Mouse (Mus musculus): ENCODE measurements around the gene Scn9a. TPM values are rescaled to one million over a fixed set of nuclear protein-coding genes. Genes with fewer than 3 reads are reported as not detected.

Gene Scn9a
- total RNA-seq (2021) = not detected
- long read RNA-seq, experiment 1 = 0 reads
- long read RNA-seq, experiment 2 = 0 reads

DNA sequence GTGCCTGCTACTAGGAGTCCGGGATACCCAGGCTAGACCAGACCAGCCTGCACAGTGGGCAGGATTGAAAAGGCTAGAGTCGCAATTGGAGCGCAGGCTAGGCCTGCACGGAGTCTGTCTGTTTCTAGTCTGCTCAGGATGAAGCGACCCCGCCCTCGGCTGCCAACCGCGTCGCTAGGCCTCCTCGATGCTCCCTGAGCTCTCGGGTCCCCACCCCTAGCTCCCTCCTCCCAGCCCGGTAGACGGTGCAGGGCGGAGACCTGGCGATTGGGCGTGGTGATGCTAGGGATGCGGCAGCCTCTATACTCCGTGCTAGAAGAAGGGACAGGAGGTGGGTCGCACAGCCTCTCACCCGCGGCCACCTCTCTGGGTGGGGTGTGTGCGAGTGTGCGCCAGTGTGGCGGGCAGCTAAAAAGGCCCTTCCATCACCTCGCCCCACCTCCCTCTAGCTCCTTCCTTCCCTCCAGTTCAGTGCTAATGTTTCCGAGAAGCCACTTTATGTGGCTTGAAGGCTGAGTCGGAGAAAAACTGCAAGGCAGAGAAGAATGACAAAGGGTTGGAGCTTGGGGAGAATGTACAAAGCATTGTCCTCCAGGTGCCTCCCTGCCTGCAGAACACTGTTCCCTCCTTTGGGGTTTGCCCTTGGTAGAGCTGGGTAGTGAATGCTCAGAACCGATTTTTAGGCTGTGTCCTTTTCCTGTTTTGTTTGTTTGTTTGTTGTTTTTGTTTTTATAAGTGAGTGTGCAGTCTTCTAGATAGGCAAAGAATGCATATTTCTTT, at the start of gene Scn9a:
Gene Scn9a, minus strand, starts transcription at position 383 of the 780 bp plus-strand sequence.
- no peak for DNase-seq

DNA sequence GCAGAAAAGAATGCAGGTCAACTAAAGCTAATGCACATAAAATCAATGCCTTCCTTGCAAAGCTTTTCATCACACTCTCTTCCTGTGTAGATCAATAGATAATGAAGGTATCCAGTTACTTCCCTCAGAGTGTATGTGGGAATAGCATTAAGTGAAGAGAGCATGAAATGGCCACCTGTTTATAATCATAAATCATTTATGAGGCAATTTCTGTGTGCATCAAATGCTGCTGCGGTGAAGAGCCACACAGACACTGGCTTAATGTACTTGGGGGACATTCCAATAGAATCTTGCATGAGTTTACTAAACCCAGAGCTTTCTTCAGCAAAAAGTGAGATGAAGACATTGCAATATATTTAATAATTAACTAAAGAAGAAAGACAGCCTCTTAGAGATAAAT, 27.2 kb upstream of the Scn9a start:
- no peak for DNase-seq

DNA sequence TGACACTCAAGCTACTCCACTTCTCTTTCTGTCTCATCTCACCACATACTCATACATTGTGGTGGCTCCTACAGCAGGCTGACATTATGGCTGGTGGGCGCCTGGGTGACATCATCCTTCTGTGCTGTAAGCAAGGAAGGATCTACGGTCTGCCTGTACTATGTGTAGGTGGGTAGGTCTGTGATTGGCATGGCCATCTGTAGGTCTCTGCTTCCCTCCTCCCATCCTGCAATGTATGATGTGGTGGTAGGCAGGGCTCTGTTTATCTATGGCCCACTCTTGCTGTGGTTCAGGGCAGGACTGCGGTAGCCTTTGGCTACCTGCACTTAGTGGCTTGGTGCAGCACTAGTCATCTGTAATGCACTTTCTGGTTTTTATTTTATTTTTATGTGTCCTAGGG, 21.7 kb upstream of the Scn9a start:
- DNase-seq = no peak

DNA sequence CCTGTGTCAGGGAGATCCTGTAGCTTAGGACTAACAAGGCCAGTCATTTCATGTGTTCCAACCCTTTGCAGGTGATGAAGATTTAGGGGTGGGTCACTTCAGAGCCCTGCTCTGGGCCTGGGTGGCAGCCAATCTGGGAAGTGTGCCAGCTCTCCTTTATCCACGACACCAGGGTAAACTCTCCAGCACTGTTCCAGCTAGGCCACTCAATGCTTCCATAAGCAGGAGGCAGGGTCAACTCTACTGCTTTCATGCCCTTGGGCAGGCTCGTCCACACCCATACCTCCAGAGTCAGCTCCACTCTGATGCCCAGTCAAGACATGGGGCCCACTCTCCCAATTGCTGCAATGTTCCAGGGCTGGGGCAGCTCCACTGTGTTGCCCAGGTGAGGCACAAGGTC, 20.7 kb upstream of the Scn9a start:
- peak in 1 of 2 experiments; percentile 0 for DNase-seq

DNA sequence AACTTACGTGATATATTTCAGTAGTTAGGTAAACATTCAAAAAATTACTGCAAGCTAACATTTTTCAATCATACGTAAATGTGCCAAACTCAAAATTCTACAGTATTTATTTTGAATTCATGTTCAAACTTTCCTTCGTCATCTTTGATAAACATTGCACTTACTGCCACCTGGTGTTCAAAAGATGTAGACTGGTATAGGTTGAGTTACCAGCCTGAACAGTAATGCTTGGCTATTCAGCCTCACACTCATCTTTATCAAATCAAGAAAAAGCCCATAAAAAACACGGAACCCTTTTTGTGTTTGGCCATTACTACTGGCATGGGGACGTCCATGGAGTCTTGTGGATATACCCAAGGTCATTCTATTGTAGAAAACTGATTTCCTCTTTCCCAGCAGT, 9.6 kb upstream of the Scn9a start:
- peak in 1 of 2 experiments; percentile 12 for DNase-seq

DNA sequence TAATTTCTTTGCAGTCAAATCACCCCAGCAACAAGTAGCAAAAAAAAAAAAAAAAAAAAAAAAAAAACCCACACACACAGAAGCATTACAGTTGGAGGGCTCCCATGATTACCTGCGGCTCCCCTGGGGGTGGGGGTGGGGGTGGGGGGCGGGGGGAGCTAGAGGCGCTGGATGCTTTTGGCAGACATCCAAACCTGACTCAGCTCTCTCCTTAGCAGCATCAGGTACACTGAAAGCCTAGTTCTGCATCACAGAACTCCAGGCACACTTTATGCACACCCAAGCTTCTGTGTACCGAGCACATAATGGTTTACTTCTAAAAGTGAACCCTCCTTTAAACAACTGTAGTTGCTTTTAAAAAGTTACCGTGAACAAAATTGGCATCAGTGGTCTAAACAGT, 2.0 kb downstream of the Scn9a start:
- no peak for DNase-seq

DNA sequence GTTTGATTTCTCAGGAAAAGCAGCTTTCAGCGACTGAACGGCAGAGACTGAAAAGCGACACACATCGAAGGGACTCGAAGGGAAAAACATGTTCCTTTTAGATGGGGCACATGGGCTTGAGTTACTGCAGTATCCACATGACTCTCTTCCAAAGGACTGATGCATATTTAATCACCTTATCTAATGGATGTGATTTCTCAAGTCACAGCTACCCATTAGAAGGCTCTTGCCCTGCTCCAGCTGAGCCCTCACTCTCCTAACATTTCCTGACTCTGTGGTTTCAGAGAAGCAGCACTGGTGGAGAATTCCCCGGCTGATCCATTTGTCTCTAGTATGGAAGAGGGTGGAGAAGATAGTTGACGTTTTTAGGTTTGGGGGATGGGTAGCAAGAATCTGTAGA, 23.7 kb downstream of the Scn9a start:
- no peak for DNase-seq

DNA sequence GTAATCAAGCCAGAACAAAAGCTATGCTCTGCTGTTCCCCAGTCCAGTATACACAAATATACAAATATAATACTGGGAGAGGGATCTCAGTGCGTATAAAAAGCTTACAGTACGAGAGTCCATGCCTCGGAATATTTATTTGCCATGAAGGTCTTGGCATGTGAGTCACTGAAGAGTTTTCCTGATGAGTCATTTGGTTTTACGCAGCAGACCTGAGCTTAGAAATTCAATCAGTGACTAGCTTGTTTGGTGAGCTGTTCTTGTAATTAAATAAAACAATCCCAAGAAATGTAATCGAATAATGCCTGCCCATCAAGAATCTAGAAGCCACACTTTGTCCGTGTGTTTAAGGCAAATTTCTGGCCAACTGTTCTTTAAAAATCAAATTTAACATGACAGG, 37.4 kb downstream of the Scn9a start:
- DNase-seq = no peak

DNA sequence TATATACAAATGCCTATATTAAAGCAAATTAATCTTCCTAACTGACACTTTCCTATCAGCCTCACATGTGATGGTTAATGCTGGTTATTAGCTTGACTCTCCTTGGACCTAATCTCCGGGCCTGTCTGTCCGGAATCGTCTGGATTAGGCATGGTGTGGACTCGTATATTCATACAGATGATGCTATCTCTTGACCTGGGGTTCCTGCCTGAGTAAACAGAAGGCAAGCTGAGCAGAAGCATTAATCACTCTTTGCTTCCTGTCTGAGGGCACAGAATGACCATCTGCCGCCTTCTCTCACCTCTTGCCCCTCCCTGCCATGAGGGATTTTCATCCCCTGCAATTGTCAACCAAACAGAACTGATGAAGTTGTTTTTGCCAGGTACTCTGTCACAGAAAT, 38.6 kb downstream of the Scn9a start:
- no peak for DNase-seq

DNA sequence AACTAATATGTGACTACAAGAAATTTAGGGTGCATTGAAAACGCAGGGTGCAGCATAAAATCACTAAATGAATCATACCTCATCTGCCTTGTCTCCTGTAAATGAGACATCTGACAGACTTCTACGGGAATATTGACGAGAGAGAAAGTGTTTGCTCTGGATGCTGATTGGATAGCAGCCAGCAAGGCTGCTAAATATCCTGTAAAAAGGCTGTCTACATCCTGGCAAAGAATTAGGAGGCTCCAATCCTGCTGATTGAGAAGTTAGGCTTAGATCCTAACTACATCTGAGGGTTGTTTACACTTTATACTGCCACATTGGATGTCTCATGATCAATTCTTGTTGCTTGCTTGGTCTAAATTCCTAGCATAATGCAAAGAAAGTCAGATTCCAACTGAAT, 44.6 kb downstream of the Scn9a start:
- DNase-seq = no peak

DNA sequence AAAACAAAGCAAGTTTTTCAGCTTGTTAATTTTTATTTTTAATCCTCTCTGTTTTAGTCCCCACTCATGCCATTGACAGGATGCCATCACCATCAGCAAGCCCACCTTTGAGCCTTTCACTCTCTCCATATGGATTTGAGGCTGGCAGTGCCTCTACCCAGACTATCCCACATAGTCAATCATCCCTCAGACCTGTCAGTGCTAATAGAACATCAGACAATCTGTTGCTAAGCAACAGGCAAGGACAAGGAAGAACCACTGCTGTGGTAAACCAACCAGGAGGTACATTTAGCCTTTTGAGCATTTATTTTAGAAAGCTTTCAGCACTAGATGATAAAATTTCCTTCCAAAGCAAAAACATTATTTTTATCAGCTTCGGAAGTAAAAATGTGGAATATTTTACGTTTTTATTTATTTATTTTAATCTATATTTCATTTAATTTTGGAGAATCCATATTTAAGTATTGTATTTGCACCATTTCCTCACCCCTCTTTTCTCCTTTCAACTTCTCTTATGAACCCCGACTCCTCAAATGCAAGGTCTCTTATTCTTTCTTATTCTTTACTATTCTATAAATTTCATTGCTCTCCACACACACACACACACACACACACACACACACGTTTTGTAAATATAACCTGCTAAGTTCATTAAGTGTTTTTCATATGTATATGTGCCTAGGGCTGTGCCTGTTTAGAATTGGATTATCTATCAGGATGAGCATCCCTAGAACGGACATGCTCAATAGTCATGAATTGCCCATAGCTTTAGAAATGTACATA, 54.5 kb downstream of the Scn9a start:
- no peak for DNase-seq

DNA sequence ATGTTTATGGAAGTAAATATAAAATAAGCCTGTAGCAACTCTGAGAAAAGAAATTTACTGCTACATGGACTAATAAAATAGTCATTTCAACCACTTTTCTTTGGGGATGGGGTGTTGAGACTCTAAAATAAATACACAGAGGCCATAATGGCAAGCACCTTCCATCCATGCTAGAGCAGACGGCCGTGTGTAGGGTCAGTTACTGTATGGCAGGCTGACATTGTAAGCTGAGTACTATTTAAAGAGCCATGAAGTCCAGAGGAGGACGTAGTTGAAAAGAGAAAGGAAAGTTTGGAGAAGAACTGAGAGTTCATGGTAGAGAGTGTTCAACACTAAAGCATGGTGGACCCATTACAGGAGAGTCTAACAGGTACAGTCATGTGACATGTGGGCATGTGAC, 86.5 kb downstream of the Scn9a start:
- no peak for DNase-seq

DNA sequence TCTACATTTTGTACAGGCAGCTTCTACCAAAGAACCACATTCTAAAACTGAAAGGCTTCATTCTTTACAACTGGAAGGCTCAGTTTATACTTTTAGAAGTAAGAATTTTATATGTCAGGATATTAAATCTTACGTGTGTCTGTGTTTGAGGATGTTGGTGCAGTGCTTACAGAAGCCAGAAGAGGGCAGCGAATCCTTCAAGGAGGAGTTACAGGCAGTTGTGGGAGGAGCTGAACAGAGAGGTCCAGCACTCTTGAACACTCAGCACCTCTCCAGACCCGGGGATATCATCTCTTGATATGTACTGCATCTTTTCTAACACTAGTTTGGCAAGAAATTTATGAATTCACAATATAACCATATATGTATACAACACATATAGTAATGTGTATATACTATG, 114.8 kb downstream of the Scn9a start:
- DNase-seq = no peak

DNA sequence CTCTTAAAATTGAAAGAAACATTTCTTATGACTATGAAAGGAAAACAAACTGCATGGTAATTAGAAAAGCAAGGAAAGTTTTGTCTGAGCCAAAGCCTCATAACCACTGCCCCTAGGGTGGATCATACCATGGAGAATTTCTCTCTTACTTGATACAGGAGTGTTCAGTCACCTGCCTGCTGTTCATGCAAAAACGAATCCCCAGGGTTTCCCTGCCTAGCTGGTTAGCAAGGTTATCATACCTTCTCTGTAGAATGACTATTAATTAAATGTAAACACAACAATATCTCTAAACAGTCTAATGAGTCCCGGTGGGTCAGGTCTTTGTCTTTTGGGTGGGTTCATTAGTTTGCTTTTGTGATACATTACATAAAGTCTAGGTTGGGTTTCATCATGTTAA, 123.3 kb downstream of the Scn9a start:
- DNase-seq = no peak

DNA sequence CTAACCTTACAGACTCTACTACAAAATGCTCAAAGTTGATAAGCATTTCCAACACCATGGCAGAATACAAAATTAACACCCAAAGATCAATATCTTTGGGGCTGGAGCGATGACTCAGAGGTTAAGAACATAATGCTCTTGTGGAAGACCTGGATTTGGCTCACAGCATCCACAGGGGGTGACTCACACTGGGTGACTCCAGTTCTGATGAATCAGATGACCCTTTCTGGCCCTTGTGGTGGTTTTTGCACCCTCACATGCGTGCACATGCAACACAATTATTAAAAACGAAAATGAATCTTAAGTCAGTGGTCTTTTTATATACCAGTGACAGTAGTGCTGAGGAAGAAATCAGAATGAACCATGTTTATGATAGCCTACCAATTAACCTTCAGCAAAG, 126.7 kb downstream of the Scn9a start:
- no peak for DNase-seq

DNA sequence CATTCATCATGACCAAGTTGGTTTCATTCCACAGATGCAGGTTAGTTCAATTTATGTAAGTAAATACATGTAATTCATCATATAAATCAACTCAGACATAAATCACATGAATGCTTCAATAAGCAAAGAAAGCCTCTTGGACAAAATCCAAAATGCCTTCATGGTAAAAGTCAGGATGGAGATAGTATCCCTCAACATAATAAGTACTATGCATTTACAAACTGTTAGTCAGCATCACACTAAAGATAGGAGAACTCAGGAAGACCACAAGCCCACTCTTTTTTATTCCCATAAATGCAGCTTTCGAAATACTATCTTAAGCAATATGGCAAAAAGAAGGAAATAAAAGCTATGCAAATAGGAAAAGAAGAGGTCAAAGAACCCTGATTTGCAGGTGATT, 127.1 kb downstream of the Scn9a start:
- no peak for DNase-seq

DNA sequence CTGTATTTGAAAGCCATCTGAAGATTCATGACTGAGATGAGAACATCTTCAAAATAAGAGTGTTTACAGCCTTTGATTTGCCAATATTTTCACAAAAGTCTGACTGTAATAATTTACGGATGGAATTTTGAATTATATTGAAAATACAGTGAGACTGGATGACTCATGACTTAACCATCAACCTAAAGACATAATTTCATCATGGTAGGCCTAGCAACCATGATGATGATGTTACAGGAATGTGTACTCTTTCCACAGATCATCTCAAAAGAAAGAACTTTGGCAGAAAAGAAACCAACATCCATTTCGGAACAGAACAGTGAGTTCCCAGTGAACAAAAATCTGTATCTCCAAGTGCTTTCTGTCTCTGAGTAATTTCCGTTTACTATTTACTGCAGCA, 132.6 kb downstream of the Scn9a start:
- no peak for DNase-seq

DNA sequence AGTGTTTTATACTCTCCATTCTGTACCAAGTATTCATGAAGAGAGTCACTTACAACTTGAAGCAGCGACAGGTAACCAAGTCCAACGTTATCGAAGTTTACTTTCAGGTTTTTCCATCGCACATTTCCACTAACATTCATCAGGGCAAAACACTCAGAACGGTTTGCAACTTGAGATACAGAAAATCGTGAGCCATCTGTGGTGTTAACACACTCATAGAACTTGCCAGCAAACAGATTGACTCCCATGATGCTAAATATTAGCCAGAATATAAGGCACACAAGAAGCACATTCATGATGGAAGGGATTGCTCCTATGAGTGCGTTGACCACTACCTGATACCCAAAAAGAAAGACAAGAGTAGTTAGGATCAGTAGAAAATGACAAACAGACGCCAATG, 140.2 kb downstream of the Scn9a start:
- no peak for DNase-seq

DNA sequence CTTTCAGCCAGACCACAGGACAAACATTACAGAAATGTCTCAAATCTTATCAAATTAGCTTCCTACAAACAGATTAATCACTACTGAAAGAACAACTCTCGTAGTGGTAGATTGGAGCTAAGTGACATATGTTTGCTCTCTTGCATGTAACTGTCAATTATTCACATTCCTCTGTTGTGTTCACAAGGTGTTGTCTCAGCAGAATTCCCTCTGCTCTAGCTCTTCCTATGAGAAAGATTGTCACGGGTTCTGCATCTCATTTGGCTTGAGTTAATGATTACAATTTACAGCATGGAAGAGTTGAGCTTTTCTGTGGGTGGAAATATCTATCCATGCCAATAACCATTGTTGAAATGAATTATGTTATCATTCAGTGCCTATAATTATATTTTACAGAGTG, 156.4 kb downstream of the Scn9a start:
- DNase-seq = no peak

DNA sequence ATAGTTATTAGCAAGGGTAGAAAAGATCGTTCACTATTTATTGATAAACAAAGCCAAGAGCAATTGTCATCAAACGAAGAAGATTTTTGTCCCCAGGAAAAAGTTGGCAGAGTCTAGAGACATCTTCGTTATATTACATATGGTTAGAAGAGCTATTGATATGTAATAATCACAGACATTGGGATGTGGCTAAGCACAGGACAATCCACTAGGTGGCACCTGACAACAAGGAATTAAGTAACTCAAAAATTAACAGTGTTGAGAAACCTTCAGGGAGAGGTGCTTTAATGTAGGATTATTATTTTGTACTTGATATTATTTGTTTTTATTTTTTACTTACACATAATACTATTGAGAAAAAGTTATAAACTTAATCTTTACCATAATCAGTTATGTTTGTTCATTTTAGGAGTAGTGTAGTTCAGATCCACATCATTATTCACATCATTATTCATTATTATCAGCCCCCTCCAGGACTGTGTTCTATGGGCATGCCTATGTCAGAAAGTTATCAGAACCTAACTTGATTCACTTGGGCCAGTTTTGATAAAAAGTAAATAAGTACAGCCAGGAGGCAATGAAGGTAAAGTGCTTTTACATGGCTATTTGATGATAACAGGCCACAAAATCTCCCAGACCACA, 161.5 kb downstream of the Scn9a start:
- DNase-seq = peak in 1 of 2 experiments; percentile 23

DNA sequence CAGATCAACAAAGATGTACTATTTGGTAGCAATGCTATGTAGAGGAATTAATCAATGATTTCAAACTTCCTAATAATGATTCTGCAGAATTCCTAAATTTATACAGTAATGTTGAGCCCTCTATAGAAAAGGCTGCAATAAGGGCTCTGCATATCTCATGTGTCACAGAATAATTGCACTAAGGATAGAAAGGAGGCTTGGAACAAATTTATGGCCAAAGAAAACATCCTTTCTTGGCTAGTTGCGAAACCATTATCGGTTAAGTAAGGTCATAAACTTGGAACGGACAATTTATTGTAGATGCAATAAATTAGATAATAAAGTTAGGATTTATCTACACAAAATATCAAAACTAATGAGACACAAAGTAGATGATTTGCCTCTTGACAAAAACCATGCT, 169.3 kb downstream of the Scn9a start:
- no peak for DNase-seq

DNA sequence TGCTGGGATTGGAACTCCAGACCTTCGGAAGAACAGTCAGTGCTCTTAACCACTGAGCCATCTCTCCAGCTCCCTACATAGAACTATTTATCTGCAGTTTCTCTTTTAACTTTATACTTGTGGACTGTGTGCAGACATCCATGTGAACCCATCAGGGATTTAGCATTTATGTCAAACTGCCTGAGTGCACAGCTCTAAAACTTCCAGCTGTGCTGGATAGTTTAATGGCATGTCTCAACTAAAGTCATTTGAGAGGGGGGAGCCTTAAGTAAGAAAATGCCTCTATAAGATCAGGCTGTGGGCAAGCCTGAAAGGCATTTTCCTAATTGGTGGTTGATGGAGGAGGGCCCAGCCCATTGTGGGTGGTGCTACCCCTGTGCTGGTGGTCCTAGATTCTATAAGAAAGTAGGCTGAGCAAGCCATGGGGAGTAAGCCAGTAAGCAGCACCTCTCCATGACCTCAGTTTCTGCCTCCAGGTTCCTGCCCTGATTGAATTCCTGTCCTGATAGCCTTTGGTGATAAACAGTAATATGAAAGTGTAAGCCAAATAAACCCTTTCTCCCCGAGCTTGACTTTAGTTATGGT, 169.8 kb downstream of the Scn9a start:
- DNase-seq = no peak

DNA sequence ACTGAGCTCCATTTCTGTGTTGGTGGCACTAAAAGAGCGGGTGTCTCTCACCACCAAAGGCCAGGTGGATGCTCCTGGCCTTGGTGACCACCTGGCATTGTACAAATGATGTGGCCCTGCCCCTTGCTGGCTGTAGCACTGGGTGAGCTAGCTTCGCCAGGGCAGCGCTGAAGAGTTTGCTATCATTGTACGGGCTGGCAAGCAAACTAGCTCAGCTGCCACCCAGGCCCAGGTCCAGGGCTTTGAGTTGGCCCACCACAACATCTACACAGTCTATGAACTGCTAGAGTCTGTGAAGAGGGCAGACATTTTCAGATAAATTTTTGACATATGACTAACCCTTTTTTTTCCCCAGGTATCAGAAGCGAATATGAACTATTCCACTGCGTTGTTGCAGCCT, 170.8 kb downstream of the Scn9a start:
- DNase-seq = no peak

Data from heart, adult 18-20 months (tissue).